Mouse (Mus musculus): ENCODE data around the gene Plek. TPM values are rescaled to one million over a fixed set of nuclear protein-coding genes. Genes with fewer than 3 reads are reported as not detected.

The Plek gene
- polyA plus RNA-seq, 1 experiment from 2014 or later, result 3.4 TPM

DNA sequence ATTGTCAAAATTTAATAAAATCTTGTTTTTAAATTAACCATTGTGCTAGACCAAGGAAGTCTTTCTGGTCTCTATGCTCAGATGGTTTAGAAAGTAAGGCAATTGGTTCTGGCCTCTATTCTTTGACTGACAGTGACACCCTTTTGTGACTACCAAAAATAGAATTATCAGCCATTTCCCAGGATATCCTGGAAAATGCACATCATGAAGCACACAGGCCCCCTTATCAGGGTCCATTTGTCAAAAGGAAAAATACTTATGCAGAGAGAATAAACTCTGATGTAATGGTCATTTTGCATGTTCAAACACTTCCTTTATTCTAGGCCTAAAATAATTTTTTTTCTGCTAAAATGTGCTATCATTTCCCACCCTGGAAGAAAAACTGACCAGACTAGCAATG lies 54.7 kb downstream of the Plek start:
- no peak for ATAC-seq (ENCODE audit: low FRiP score, low read depth)
- H3K36me3 ChIP-seq, result no peaks in the 10 kb centered on the region
- no peaks in the 10 kb centered on the region for H3K9me3 ChIP-seq
- H3K4me1 ChIP-seq, result no peaks in the 10 kb centered on the region
- no peak overlapping the region for H3K4me2 ChIP-seq (replicated peaks)
- no peak overlapping the region for H3K4me3 ChIP-seq
- no peak overlapping the region for H3K9ac ChIP-seq
- no peaks in the 10 kb centered on the region for H3K27me3 ChIP-seq
- H3K27ac ChIP-seq, result no peak overlapping the region

DNA sequence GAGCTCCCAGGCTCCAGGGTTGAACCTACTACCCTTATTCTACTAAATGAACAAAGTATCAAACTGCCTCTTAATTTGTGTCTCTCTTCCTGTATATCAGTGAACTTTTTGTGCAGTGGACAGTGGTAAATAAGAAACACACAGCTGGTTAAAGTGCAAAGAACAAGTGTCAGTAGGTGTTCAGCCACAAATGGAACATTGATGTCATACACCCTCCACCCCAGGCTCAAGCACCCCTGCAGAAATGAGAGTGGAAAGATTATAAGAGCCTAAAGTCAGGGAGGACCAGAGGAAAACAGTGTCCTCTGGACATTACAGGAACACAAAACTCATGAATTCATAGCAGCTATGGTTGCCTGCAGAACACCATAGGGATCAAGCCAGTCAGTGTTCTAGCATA lies 55.4 kb downstream of the Plek start:
- no peak for ATAC-seq (ENCODE audit: low FRiP score, low read depth)
- Histone ChIP-seq H3K36me3 (no peaks in the 10 kb centered on the region), H3K4me3 (no peak overlapping the region), H3K27me3 (no peaks in the 10 kb centered on the region), H3K27ac (no peak overlapping the region), H3K9ac (no peak overlapping the region), H3K4me2 (replicated peaks) (no peak overlapping the region), H3K9me3 (no peaks in the 10 kb centered on the region), H3K4me1 (no peaks in the 10 kb centered on the region)

DNA sequence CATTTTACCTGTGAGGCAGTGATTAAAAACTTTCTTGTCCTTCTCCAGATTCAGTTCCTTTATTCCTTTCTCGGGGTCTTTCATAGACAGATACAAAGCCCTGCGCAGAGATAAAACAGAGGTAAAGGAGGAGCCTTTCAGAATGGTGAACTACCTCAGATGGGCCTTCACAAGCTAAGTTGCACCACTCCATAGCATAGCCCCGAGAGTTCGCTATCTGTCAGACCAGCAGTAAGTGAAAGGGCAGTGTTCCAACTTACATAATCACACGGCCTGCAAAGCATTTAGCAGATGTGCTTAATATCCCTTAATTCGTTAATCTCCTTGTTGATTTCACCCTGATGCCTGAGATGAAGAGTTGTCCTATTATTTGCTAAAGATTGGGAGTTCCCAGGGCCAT lies 59.3 kb downstream of the Plek start:
- H3K27ac ChIP-seq, result no peak overlapping the region
- no peak overlapping the region for H3K9ac ChIP-seq
- H3K4me1 ChIP-seq, result no peaks in the 10 kb centered on the region
- no peak overlapping the region for H3K4me3 ChIP-seq
- no peaks in the 10 kb centered on the region for H3K9me3 ChIP-seq
- no peaks in the 10 kb centered on the region for H3K27me3 ChIP-seq
- no peak overlapping the region for H3K4me2 ChIP-seq (replicated peaks)
- 84% methylated on average over 6 of the region's 6 CpGs for WGBS
- no peak for ATAC-seq (ENCODE audit: low FRiP score, low read depth)
- H3K36me3 ChIP-seq, result no peaks in the 10 kb centered on the region

DNA sequence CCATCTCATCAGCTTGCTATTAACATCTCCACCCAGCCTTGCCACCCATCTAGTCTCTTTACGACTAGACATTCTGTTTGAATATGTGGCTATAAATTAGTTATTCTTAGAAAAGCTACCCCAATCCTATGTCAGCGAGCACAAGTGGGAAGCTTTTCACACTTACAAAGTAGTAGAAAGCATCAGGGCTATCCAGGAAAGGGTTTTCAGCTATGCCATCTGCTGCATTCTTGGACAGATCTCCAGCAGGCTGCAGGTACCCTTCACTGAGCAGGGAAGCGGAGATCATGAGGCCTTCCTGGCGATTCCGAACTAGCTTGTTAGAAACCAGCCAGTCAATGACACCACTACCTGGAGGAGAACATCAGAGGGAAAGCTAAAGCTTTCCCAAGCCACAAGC lies 62.3 kb downstream of the Plek start:
- H3K27ac ChIP-seq, result no peak overlapping the region
- H3K36me3 ChIP-seq, result no peaks in the 10 kb centered on the region
- no peak overlapping the region for H3K9ac ChIP-seq
- WGBS, result 84% methylated on average over 5 of the region's 5 CpGs
- H3K9me3 ChIP-seq, result no peaks in the 10 kb centered on the region
- no peak overlapping the region for H3K4me2 ChIP-seq (replicated peaks)
- ATAC-seq (ENCODE audit: low FRiP score, low read depth), result no peak
- no peaks in the 10 kb centered on the region for H3K4me1 ChIP-seq
- H3K27me3 ChIP-seq, result no peaks in the 10 kb centered on the region
- H3K4me3 ChIP-seq, result no peak overlapping the region

DNA sequence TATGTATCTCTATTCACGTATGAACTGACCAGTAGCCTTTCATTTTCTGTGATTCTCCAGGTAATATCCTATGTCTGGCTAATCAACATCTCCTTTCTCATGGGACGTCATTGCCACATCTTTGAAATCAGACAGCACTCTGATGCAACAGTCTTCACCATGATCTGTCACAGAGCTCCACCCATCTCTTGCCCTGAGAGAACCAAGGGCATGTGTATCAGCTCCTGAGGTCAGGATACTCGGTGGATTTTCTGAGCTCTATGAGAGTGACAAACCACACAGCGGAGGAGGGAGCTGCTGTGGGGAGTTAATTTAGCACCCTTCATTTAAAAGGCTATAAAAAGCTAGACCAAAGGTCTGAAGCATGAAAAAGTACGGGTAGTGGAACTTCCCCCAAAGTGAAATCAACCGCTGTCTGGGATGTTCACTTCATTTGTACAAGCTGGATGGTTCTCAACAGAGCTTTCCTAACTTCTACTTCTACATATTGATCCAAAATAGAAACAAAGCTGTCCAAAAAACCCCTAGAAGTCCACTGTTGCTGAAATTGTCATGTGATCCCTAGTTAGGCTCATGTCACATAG lies 64.3 kb downstream of the Plek start:
- no peak overlapping the region for H3K9ac ChIP-seq
- H3K4me3 ChIP-seq, result no peak overlapping the region
- WGBS, result 53% methylated on average over 6 of the region's 6 CpGs
- H3K27me3 ChIP-seq, result no peaks in the 10 kb centered on the region
- ATAC-seq (ENCODE audit: low FRiP score, low read depth), result no peak
- no peaks in the 10 kb centered on the region for H3K4me1 ChIP-seq
- H3K27ac ChIP-seq, result no peak overlapping the region
- no peaks in the 10 kb centered on the region for H3K9me3 ChIP-seq
- H3K36me3 ChIP-seq, result no peaks in the 10 kb centered on the region
- no peak overlapping the region for H3K4me2 ChIP-seq (replicated peaks)

DNA sequence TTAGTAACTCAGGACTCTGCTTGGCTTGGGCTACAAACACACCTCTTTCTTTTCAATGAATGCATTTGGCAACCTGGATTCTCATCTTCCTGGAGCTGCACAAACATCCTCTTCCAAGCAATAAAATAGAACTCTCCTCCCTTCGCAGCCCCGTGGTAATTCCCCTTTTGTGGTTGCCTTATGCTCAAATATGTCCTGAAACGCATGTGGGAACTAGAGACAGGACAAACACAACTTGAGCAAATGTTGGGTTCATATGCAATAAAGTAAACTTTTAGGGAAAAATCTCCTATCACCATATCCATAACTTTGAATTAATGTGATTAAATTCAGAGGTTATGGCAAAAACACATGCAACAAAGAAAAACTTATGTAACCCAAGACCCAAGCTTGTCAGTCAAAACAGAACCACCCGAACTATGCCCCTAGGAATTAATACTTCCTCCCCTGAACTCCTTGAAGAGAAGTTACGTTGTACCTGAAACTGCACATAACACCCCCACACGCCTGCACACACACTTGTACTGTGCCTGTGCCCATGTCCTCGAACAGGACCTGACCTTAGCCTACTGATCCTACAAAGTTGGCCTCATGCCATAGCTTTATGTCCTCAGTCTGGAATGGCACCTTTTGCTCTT lies 65.5 kb downstream of the Plek start:
- no peak overlapping the region for H3K27ac ChIP-seq
- H3K9me3 ChIP-seq, result no peaks in the 10 kb centered on the region
- no peaks in the 10 kb centered on the region for H3K36me3 ChIP-seq
- H3K9ac ChIP-seq, result no peak overlapping the region
- 65% methylated on average over 7 of the region's 7 CpGs for WGBS
- H3K4me1 ChIP-seq, result no peaks in the 10 kb centered on the region
- H3K4me3 ChIP-seq, result no peak overlapping the region
- ATAC-seq (ENCODE audit: low FRiP score, low read depth), result no peak
- no peak overlapping the region for H3K4me2 ChIP-seq (replicated peaks)
- H3K27me3 ChIP-seq, result no peaks in the 10 kb centered on the region

DNA sequence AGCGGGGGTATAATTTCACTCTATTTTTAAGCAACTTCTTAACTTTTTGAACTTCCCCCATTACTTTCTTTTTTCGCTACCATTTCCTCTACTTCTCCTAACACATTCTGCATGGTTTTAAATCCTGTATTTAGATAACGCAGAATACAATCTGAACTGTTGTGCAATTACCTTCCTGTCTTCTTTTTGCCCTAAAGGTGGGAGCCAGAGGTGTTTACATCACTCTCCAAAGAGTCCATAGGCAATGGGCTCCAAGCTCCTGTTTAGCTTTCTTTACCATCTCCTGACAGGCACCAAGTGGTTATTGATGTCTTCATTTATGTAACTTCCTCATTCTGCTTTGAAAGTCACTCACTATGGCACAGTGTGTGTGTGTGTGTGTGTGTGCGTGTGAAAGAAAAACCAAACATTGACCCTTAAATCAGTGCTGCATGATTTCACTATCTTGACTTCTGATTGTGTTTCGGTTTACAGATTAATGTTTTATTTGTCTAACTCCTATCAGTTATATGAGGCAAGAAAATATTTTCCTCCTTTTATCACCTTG lies 73.9 kb downstream of the Plek start:
- H3K4me3 ChIP-seq, result no peak overlapping the region
- H3K9me3 ChIP-seq, result no peaks in the 10 kb centered on the region
- H3K27ac ChIP-seq, result no peak overlapping the region
- H3K9ac ChIP-seq, result no peak overlapping the region
- H3K27me3 ChIP-seq, result no peaks in the 10 kb centered on the region
- no peak overlapping the region for H3K4me2 ChIP-seq (replicated peaks)
- no peaks in the 10 kb centered on the region for H3K4me1 ChIP-seq
- H3K36me3 ChIP-seq, result no peaks in the 10 kb centered on the region
- no peak for ATAC-seq (ENCODE audit: low FRiP score, low read depth)
- WGBS, result 85% methylated on average over 5 of the region's 5 CpGs

DNA sequence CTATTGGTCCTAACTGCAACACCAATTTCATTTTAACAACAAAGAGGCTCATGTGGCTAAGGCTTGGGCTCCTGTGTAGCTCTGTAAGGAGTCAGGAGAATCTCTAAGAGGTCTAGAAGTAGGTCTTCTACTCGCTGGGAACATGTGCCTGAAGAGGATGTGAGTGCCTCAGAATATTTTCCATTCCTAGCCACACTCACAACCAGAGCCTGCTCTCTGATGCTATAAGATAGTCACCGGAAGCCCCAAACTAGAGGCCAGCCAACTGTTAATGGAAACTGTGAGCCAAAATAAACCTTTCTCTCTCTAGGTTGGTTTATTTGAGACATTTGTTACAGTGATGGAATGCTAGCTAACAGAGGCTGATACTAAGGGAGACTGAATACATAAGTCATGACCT lies 74.6 kb downstream of the Plek start:
- H3K4me3 ChIP-seq, result no peak overlapping the region
- WGBS, result 74% methylated on average over 2 of the region's 2 CpGs
- no peaks in the 10 kb centered on the region for H3K27me3 ChIP-seq
- no peak overlapping the region for H3K9ac ChIP-seq
- ATAC-seq (ENCODE audit: low FRiP score, low read depth), result no peak
- no peaks in the 10 kb centered on the region for H3K36me3 ChIP-seq
- no peaks in the 10 kb centered on the region for H3K4me1 ChIP-seq
- no peak overlapping the region for H3K4me2 ChIP-seq (replicated peaks)
- H3K9me3 ChIP-seq, result no peaks in the 10 kb centered on the region
- no peak overlapping the region for H3K27ac ChIP-seq

DNA sequence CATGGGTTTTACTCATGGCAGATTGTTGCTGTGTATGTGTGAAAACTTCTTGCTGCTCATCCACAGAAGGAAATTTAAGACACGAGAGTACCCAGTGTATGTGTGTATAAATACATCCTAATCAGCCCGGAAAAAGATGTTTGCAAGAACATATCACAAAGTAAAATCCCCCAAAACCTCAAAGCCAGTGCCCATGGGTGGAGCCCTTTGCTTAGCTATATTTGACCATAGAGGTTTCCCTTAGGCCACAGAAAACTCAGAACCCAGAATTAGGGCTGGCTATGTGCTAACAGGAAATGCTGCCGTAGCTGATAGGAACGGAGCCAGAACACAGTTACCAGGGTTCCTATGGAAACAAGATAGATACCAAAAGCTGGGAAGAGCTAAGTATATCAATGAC lies 75.2 kb downstream of the Plek start:
- ATAC-seq (ENCODE audit: low FRiP score, low read depth), result no peak
- Histone ChIP-seq H3K4me2 (replicated peaks) (no peak overlapping the region), H3K36me3 (no peaks in the 10 kb centered on the region), H3K9me3 (no peaks in the 10 kb centered on the region), H3K27ac (no peak overlapping the region), H3K4me1 (no peaks in the 10 kb centered on the region), H3K9ac (no peak overlapping the region), H3K4me3 (no peak overlapping the region), H3K27me3 (no peaks in the 10 kb centered on the region)
- 83% methylated on average over 4 of the region's 4 CpGs for WGBS

DNA sequence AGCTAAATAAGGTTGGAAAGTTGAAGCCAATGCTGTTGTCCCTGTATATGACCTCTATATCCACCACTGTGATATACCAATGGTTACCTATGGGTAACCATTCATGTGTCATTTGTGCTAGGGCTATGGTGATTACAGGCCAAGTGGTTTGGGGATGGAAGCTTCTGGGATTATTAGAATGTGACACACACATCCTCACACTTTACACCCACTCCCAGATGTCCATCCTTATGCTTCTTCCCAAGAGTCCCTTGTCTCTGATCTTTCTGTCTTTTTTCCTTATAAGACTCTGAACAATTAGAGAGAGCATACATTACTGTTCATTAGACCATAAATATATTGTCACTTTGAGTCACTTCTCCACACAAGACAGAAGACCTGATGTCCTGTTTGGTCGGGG lies 79.1 kb downstream of the Plek start:
- no peaks in the 10 kb centered on the region for H3K4me1 ChIP-seq
- WGBS, result 71% methylated on average over 1 of the region's 1 CpGs
- no peak overlapping the region for H3K4me2 ChIP-seq (replicated peaks)
- ATAC-seq (ENCODE audit: low FRiP score, low read depth), result no peak
- no peaks in the 10 kb centered on the region for H3K36me3 ChIP-seq
- H3K27ac ChIP-seq, result no peak overlapping the region
- no peak overlapping the region for H3K4me3 ChIP-seq
- no peaks in the 10 kb centered on the region for H3K27me3 ChIP-seq
- H3K9me3 ChIP-seq, result no peaks in the 10 kb centered on the region
- no peak overlapping the region for H3K9ac ChIP-seq

DNA sequence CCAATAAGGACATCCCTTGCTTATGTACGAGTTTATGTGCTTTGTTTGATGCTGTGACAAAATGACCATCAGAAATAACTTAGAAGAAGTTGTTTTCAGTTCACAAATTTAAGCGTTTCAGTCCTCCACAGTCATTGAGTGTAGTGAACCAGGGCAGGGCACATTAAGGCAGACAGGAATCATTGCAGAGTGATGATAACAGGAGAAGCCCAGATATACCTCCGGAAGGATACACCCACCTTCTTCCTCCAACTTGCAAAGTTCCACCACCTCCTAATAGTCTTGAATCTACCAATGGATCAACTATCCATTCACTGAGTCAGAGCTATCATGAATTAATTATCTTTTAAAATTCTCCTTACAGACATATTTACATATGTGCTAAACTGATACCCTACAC lies 80.2 kb downstream of the Plek start:
- no peak overlapping the region for H3K4me3 ChIP-seq
- no peaks in the 10 kb centered on the region for H3K27me3 ChIP-seq
- H3K9ac ChIP-seq, result no peak overlapping the region
- no peak for ATAC-seq (ENCODE audit: low FRiP score, low read depth)
- no peak overlapping the region for H3K4me2 ChIP-seq (replicated peaks)
- 84% methylated on average over 3 of the region's 3 CpGs for WGBS
- no peaks in the 10 kb centered on the region for H3K4me1 ChIP-seq
- no peaks in the 10 kb centered on the region for H3K36me3 ChIP-seq
- H3K9me3 ChIP-seq, result no peaks in the 10 kb centered on the region
- no peak overlapping the region for H3K27ac ChIP-seq

DNA sequence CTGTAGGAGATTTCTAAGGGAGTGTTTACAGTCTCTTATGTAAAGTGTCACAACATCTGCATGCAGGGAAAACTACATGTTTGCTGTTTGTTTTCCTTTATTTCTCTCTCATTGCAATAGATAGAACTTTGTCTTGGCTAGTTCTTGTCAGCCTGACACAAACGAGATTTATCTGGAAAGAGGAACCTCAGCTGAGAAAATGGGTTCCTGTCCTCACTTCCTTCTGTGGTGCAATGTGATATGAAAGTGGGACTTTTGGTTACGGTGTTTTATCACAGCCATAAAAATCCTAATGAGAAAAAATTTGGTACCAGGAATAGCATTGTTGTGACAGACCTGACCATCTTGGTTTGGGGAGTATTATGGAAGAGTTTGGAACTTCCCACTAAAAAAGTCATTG lies 82.5 kb downstream of the Plek start:
- WGBS, result 65% methylated on average over 2 of the region's 2 CpGs
- H3K9ac ChIP-seq, result no peak overlapping the region
- no peak for ATAC-seq (ENCODE audit: low FRiP score, low read depth)
- H3K36me3 ChIP-seq, result no peaks in the 10 kb centered on the region
- H3K4me3 ChIP-seq, result no peak overlapping the region
- H3K4me2 ChIP-seq (replicated peaks), result no peak overlapping the region
- no peak overlapping the region for H3K27ac ChIP-seq
- no peaks in the 10 kb centered on the region for H3K27me3 ChIP-seq
- no peaks in the 10 kb centered on the region for H3K9me3 ChIP-seq
- H3K4me1 ChIP-seq, result no peaks in the 10 kb centered on the region

DNA sequence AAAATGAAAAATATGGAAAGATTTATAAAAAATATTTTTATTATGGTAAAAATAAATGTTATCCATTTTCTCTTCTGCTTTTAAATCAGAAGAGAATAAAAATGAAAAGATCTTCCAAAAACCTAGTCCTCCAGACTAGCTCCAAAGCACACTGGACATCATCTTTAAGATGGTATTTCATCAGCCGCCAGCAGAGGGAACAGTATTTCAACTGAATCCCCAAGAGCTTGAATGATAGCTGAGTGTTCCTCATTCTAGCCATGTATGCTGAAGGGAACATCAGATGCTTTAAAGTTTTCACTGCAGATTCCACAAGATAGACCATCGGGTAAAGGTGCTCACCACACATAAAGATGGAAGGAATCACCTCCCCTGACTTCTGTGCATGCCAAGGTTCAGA lies 84.4 kb downstream of the Plek start:
- H3K4me1 ChIP-seq, result no peaks in the 10 kb centered on the region
- WGBS, result 34% methylated on average over 2 of the region's 2 CpGs
- no peaks in the 10 kb centered on the region for H3K27me3 ChIP-seq
- no peaks in the 10 kb centered on the region for H3K9me3 ChIP-seq
- no peak overlapping the region for H3K9ac ChIP-seq
- no peaks in the 10 kb centered on the region for H3K36me3 ChIP-seq
- H3K4me3 ChIP-seq, result no peak overlapping the region
- ATAC-seq (ENCODE audit: low FRiP score, low read depth), result no peak
- H3K27ac ChIP-seq, result no peak overlapping the region
- no peak overlapping the region for H3K4me2 ChIP-seq (replicated peaks)
